Mouse (Mus musculus): Measurements from ENCODE around the gene Rassf3.

Rassf3 gene

DNA sequence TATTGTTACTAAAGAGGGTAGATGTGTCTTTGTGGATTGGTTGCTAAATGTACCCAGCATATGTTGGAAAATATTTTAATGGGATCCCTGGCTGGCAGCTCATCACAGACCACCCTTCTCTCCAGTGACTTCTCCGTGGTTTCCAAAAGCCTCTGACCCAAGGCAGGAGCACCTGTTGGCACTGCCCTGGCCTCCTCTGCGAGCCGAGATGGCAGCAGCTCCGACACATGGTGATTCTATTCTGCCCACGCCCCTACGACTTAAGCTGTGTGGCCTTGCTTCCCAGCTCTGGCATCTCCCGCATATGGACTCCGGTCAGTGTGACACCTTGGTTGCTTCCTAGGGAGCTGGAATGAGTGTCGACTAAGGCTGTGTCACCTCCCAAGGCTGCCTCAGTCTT, 73.0 kb downstream of the Rassf3 start:
- no peak for DNase-seq (ENCODE audit: low spot score in 2 of 2)

- no peak for DNase-seq (ENCODE audit: low spot score in 2 of 2)
These were observed 75.1 kb downstream of the Rassf3 start for GRCm38 (mm10) chr10:121401005-121401404.

GRCm38 (mm10) chr10:121398599-121398998, 77.5 kb downstream of the Rassf3 start:
- no peak for DNase-seq (ENCODE audit: low spot score in 2 of 2)

DNA sequence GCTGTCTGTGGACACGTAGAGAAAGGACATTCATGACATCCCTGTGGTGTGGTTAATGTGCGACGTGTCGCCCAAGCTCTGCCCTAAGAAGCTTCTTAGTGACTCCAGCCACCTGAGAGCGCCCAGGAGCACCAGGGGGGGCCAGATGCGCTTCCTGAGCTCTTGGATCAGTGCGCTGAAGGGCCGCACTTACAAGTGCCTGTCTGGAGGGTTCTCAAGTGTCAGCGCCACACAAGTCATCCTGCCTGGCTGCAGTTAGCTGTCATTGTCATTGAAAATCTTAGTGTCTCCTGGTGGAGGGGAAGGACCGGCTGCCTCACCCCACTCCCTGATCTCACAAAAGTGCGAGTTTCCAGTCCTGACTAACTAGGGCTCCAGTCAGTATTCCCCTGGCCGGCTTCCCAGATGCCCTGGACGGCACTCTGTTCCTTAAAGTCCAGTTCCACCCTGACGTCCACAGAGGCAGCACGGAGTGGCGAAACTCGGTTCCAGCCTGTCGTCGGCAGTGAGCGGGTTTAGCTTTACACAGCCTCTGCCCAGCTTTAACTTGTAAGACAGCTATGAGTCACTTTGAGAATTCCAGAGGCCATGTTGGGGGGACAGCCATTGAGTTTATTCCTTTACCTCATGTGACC, 80.5 kb downstream of the Rassf3 start:
- no peak for DNase-seq (ENCODE audit: low spot score in 2 of 2)

- no peak for DNase-seq (ENCODE audit: low spot score in 2 of 2)
These were observed 81.3 kb downstream of the Rassf3 start for GRCm38 (mm10) chr10:121394789-121395325.

- DNase-seq (ENCODE audit: low spot score in 2 of 2), result no peak
These were observed 81.9 kb downstream of the Rassf3 start for GRCm38 (mm10) chr10:121394270-121394669.

- DNase-seq (ENCODE audit: low spot score in 2 of 2), result no peak
These were observed 84.2 kb downstream of the Rassf3 start for GRCm38 (mm10) chr10:121391901-121392300.

GRCm38 (mm10) chr10:121390602-121391001, 85.5 kb downstream of the Rassf3 start:
- no peak for DNase-seq (ENCODE audit: low spot score in 2 of 2)

- no peak for DNase-seq (ENCODE audit: low spot score in 2 of 2)
These were observed 89.8 kb downstream of the Rassf3 start for GRCm38 (mm10) chr10:121386347-121386746.

GRCm38 (mm10) chr10:121385695-121386094, 90.5 kb downstream of the Rassf3 start:
- DNase-seq (ENCODE audit: low spot score in 2 of 2), result no peak

- no peak for DNase-seq (ENCODE audit: low spot score in 2 of 2)
These were observed 91.4 kb downstream of the Rassf3 start for GRCm38 (mm10) chr10:121384710-121385109.

DNA sequence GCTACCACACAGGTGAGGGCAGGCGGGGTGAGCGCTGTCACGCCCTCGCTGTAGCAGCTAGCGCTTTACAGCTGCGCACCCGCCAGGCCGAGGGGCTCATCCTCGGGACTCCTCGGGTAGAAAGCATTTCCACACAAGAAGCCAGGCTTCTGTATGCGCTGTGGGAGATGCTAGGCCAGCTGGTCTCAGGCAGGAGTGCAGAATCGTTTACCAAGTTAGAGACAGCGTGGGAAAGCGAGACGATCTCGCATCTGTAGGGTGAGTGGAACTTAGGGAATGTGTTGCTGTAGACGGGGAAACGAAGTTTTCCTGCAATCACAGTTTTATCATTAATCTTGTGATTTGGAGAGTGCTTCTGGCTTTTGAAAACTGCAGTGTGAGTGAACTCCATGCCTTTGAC, 94.9 kb downstream of the Rassf3 start:
- no peak for DNase-seq (ENCODE audit: low spot score in 2 of 2)

GRCm38 (mm10) chr10:121379387-121379786, 96.8 kb downstream of the Rassf3 start:
- no peak for DNase-seq (ENCODE audit: low spot score in 2 of 2)

GRCm38 (mm10) chr10:121376530-121377271, 99.4 kb downstream of the Rassf3 start:
- no peak for DNase-seq (ENCODE audit: low spot score in 2 of 2)

- DNase-seq (ENCODE audit: low spot score in 2 of 2), result no peak
These were observed 100.3 kb downstream of the Rassf3 start for GRCm38 (mm10) chr10:121375649-121376493.

- peak in 1 of 2 experiments; percentile 51 for DNase-seq (ENCODE audit: low spot score in 2 of 2)
These were observed 101.2 kb downstream of the Rassf3 start for GRCm38 (mm10) chr10:121374693-121375620.

DNA sequence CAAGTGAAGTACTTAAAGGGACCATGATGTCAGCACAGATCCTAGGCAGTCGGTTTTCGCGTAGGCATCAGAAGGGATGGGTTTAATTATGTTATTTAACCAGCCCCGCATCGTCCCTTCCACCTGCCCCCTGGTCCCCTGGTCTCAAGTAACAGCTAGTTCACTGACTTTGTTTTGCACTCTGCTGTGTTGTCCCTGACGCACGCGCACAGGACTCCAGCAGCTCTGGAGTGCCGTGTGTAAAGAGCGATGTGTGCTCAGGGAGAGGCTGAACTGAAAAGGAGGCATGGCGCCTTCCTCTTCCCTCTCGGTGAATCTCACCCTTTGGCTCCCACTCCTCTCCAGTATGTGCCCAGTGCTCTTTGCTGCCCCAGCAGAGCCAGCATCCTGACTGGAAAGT, 102.1 kb downstream of the Rassf3 start:
- no peak for DNase-seq (ENCODE audit: low spot score in 2 of 2)

GRCm38 (mm10) chr10:121370777-121371176, 105.4 kb downstream of the Rassf3 start:
- DNase-seq (ENCODE audit: low spot score in 2 of 2), result no peak

DNA sequence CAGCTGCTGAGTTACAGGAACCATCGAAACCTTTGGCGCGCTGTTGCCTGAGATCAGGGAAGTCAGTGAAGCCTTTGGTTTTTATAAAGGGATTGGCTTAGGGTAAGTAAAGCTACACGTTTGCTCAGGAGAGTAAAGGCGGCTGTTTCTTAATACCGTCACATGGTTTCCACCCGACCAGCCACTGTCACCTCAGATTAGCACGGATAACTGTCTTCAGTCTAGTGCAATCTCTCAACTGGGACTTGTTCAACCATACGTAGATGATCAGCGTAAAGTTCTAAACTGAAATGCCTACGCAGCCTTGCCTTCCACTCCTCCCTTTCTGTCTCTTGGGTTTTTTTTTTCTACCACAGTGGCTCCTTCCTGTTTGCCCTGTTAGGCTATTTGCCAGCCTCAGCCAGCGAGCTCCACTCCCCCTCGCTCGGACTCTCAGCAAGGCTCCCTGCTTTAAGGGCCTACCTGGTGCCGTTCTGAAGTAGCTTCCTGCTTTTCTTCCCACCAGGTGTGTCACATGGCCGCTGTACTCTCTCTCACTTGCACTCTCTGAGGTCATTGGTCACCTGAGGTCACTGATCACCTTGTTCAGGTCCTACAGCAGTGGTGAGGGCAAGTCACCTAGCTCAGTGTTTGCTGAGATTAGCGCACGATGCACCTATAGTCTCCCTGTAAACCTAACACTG, 107.2 kb downstream of the Rassf3 start:
- DNase-seq (ENCODE audit: low spot score in 2 of 2), result no peak

DNA sequence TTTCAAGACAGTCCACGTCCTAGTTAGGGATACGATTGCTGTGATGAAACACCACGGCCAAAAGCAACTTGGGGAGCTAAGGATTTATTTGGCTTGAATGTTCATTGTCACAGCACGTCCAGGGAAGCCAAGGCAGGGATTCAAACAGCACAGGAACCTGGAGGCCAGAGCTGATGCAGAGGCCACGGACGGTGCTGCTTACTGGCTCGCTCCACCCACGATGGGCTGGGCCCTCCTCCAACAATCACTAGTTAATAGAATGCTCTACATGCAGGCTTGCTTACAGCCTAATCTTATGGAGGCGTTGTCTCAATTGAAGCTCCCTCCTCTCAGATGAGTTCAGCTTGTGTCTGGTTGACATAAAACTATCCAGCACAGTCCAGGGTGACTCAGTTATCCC, 108.4 kb downstream of the Rassf3 start:
- DNase-seq (ENCODE audit: low spot score in 2 of 2), result no peak

- no peak for DNase-seq (ENCODE audit: low spot score in 2 of 2)
These were observed 108.9 kb downstream of the Rassf3 start for GRCm38 (mm10) chr10:121367271-121367670.
